Mouse (Mus musculus) C2C12 (cell line): Measurements from ENCODE around the gene Dusp13. TPM values are rescaled to one million over a fixed set of nuclear protein-coding genes. Genes with fewer than 3 reads are reported as not detected.

Experiments
- H3K27me3 ChIP-seq: one replicate; pipeline ENCODE4 v1.6.1; 2011; ENCODE audit not compliant: control insufficient read depth, insufficient read depth, insufficient read length
- H3K36me3 ChIP-seq: one replicate; pipeline ENCODE4 v1.6.1; 2011; ENCODE audit not compliant: control insufficient read depth, insufficient read depth
- H3K4me3 ChIP-seq: one replicate; pipeline ENCODE4 v1.5.1; 2011; ENCODE audit warnings: mild to moderate bottlenecking, control low read depth; ENCODE audit not compliant: poor library complexity, insufficient read depth, severe bottlenecking
- H3K79me2 ChIP-seq: one replicate; pipeline ENCODE4 v1.6.1; 2011; ENCODE audit not compliant: control insufficient read depth, insufficient read depth
- H3K79me3 ChIP-seq: one replicate; pipeline ENCODE4 v1.6.1; 2011; ENCODE audit warnings: low read depth, control low read depth
- H3ac ChIP-seq: one replicate; pipeline ENCODE3; 2011; ENCODE audit warnings: low read depth; ENCODE audit not compliant: control insufficient read depth, insufficient read length
- CEBPB ChIP-seq: IDR thresholded peaks from one replicate; pipeline ENCODE4 v1.6.1; 2011; ENCODE audit warnings: low read depth, mild to moderate bottlenecking, control low read depth, moderate library complexity
- CTCF ChIP-seq: IDR thresholded peaks from one replicate; pipeline ENCODE4 v1.5.1; 2011; ENCODE audit not compliant: control insufficient read depth, insufficient read depth, insufficient read length
- FOSL1 ChIP-seq: IDR thresholded peaks from one replicate; pipeline ENCODE4 v1.8.0; 2011; ENCODE audit warnings: mild to moderate bottlenecking, low read length; ENCODE audit not compliant: poor library complexity, insufficient read depth, severe bottlenecking
- MAX ChIP-seq: IDR thresholded peaks from one replicate; pipeline ENCODE4 v1.6.1; 2011; ENCODE audit warnings: mild to moderate bottlenecking, control low read depth
- MYOD1 ChIP-seq: IDR thresholded peaks from one replicate; pipeline ENCODE4 v1.6.1; 2011; ENCODE audit warnings: low read depth; ENCODE audit not compliant: control insufficient read depth, insufficient read length
- MYOG ChIP-seq: IDR thresholded peaks from one replicate; pipeline ENCODE4 v1.6.1; 2011; ENCODE audit not compliant: control insufficient read depth, insufficient read length; ENCODE audit errors: extremely low read depth
- USF1 ChIP-seq: IDR thresholded peaks from one replicate; pipeline ENCODE4 v1.6.1; 2011; ENCODE audit warnings: low read depth, mild to moderate bottlenecking, control low read depth, moderate library complexity
- polyA plus RNA-seq: library from polyadenylated mRNA; unstranded; fragments of >200 nt; fragmentation: generic; extraction: Trizol; gene quantifications from one replicate; pipeline ENCODE4 v1.2.1, GENCODE M21; 2012; ENCODE audit warnings: missing spikeins

Gene Dusp13
- polyA plus RNA-seq, 1 experiment, result 2.7 TPM

DNA sequence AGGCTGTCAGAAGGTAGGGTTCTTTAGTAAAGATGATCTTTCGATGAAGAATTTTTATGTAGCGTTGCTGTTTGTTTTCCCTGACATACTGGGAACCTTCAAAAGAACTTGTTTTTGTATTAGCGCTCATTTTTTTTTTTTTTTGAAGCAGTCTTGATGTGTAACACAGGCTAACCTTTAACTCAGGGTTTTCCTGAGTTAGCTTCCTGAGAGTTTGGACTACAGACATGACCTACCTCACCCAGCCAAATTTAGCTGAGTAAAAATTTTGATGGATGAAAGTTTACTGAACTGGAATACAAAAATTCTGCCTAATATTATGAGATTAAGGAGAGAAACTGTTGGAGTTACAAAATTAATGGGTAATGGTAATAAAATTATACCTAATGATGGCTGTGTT, 1.4 kb upstream of the Dusp13 start:
- no peak overlapping the region for H3ac ChIP-seq
- no peaks in the 10 kb centered on the region for H3K36me3 ChIP-seq
- TF ChIP-seq FOSL1 (no peak), CTCF (no peak), MAX (no peak), USF1 (no peak), MYOD1 (no peak), CEBPB (no peak), MYOG (no peak)
- H3K79me3 ChIP-seq, result peaks cover 51% of the 10 kb centered on the region
- peaks cover 70% of the 10 kb centered on the region for H3K79me2 ChIP-seq
- no peak overlapping the region for H3K4me3 ChIP-seq
- H3K27me3 ChIP-seq, result no peaks in the 10 kb centered on the region

- Histone ChIP-seq H3K4me3 (peak within 1 kb of the TSS; percentile 93), H3ac (peak within 1 kb of the TSS; percentile 93), H3K36me3 (no peaks in the 10 kb centered on the region), H3K27me3 (no peaks in the 10 kb centered on the region), H3K79me2 (peaks cover 49% of the 10 kb centered on the region), H3K79me3 (peaks cover 40% of the 10 kb centered on the region)
- TF ChIP-seq CEBPB (peak; percentile 79), MYOD1 (no peak)
Measured at GRCm38 (mm10) chr14:21750008-21750880, 737 bp downstream of the Dusp13 start, which contains the start of gene Samd8. Gene Samd8, plus strand, starts transcription at chr14:21750531.

DNA sequence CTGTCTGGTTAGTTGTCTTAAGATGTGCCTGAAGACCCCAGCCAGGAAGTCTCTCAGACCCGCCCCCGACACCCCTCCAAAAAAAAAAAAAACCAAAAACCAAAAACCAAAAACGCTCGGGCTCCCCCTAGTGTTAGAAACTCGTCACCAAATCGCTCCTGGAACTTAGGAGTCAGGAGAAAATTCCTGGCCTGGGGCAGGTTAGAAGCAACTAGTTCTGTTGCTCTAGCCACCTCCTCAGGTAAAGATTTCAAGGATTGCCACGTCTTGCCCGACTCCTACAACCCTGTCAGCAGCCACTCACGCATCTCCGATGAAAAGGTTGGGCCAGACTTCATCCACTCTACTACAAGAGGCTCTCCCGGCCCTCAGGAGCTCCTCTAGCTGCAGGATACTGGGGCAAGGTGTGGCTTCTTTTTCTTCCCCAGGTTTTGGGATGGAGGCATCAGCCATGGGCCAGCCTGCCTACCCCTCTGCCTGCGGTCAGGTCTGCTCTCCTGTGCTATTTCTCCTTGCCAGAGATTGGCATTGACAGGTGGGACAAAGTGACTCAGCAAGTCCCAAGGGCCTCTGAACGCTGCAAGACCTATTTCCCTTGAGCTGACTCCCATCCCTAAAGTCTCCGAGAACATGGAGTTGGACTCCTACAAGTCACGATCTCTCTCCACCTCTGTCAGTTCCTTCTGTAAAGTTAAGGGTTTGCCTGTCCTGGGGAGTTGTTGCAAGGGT, 2.7 kb downstream of the Dusp13 start:
- Histone ChIP-seq H3K4me3 (no peak overlapping the region), H3K79me3 (peaks cover 23% of the 10 kb centered on the region), H3K36me3 (no peaks in the 10 kb centered on the region), H3K79me2 (peaks cover 29% of the 10 kb centered on the region), H3K27me3 (no peaks in the 10 kb centered on the region), H3ac (peak overlapping the region; percentile 5)
- TF ChIP-seq MYOD1 (peak; percentile 99), CTCF (no peak)

DNA sequence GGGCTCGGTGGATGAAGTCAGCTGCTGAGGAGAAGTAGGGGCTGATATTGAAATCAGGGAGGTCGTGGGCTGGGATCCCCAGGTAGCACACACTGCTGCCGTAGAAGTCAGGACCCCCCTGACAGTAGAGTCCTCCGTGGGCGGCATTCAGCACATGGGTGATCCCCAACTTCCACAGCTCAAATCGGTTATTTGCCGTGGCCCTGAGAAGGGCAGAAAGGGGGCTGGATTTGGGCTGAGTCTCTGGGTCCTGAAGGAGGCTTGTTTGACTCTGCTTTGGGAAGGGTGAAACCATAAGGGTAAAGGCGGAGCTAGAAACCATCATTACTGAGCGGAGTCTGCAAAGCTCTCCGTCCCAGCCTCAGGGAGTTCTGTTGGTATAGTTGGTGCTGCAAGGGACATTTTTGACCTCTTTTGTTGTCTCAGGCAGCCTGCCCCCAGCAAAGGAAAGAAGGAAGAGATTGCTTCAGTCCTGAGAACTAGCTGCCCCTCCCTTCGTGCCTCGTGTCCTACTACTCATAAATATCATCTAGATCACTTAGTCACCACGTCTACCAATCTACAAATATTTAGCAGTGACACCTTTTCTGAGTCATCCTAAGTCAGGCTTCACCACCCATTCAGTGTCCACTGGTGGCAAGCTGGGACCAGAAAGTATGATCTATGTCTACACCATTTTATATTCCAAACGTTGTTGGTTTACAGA, 3.4 kb downstream of the Dusp13 start:
- H3K79me3 ChIP-seq, result peaks cover 17% of the 10 kb centered on the region
- no peak overlapping the region for H3K4me3 ChIP-seq
- no peak overlapping the region for H3ac ChIP-seq
- no peaks in the 10 kb centered on the region for H3K36me3 ChIP-seq
- H3K79me2 ChIP-seq, result peaks cover 22% of the 10 kb centered on the region
- H3K27me3 ChIP-seq, result no peaks in the 10 kb centered on the region
- TF ChIP-seq CEBPB (no peak), CTCF (no peak), MAX (no peak), MYOD1 (no peak), FOSL1 (no peak), USF1 (no peak), MYOG (no peak)

DNA sequence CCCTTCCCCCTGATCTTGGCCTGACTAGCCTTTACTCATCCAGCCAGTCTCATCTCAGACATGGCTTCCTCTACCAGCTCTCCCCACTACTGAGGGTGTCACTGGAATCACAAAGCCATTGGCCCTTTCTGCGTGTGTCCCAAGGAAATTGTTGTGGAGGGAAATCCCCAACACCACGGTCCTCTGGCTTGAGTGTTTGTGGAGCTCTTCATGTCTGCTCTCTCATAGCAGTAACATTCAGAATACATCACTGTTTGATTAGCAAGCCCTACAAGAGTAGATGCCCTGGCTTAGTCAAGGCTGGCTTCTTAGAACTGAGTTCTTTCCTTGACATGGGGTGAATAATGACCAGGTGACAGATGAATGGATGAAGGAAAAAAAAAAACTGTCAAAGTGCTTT, 4.1 kb downstream of the Dusp13 start:
- peaks cover 10% of the 10 kb centered on the region for H3K79me3 ChIP-seq
- no peaks in the 10 kb centered on the region for H3K27me3 ChIP-seq
- H3K36me3 ChIP-seq, result no peaks in the 10 kb centered on the region
- no peak overlapping the region for H3ac ChIP-seq
- H3K4me3 ChIP-seq, result no peak overlapping the region
- peaks cover 15% of the 10 kb centered on the region for H3K79me2 ChIP-seq
- TF ChIP-seq MYOD1 (no peak), MAX (no peak), MYOG (no peak), CEBPB (no peak), CTCF (no peak), FOSL1 (no peak), USF1 (no peak)
